Mouse (Mus musculus) testis, adult 2 months (tissue): ENCODE data around the gene Stk38l. TPM values are rescaled to one million over a fixed set of nuclear protein-coding genes. Genes with fewer than 3 reads are reported as not detected.

Experiments used
- H3K27ac ChIP-seq: fragments of 200-500 bp; 2 replicates; pipeline ENCODE4 v1.5.1; 2012; ENCODE audit warnings: low read depth, low read length; ENCODE audit not compliant: control insufficient read depth, insufficient read depth
- H3K27me3 ChIP-seq: fragments of 200-500 bp; 2 replicates; pipeline ENCODE4 v1.6.1; 2012; ENCODE audit warnings: mild to moderate bottlenecking, low read length, moderate library complexity; ENCODE audit not compliant: control insufficient read depth, insufficient read depth
- H3K36me3 ChIP-seq: fragments of 200-500 bp; 2 replicates; pipeline ENCODE4 v1.6.1; 2012; ENCODE audit warnings: mild to moderate bottlenecking, low read length; ENCODE audit not compliant: control insufficient read depth, insufficient read depth
- H3K4me1 ChIP-seq: fragments of 200-500 bp; 2 replicates; pipeline ENCODE4 v1.6.1; 2012; ENCODE audit warnings: low read length; ENCODE audit not compliant: control insufficient read depth, insufficient read depth
- H3K4me3 ChIP-seq: fragments of 200-500 bp; 2 replicates; pipeline ENCODE4 v1.5.1; 2012; ENCODE audit warnings: low read depth, mild to moderate bottlenecking, low read length, moderate library complexity, mixed read lengths; ENCODE audit not compliant: control insufficient read depth
- CTCF ChIP-seq: fragments of 200-500 bp; IDR thresholded peaks from 2 replicates; pipeline ENCODE4 v1.5.1; 2012; ENCODE audit warnings: low read depth, mild to moderate bottlenecking, inconsistent platforms, low read length, moderate library complexity; ENCODE audit not compliant: control insufficient read depth, insufficient read depth, insufficient replicate concordance
- POLR2A ChIP-seq: fragments of 200-500 bp; IDR thresholded peaks from 2 replicates; pipeline ENCODE4 v1.6.1; 2012; ENCODE audit warnings: low read depth, mild to moderate bottlenecking, inconsistent platforms, low read length, moderate library complexity; ENCODE audit not compliant: control insufficient read depth
- polyA plus RNA-seq: library from polyadenylated mRNA; depleted of rRNA; stranded (reverse); fragments of >200 nt; gene quantifications from 2 replicates; pipeline ENCODE4 v1.2.3, GENCODE M21; 2012

The Stk38l gene
- polyA plus RNA-seq, 1 experiment: 3.8 TPM

DNA sequence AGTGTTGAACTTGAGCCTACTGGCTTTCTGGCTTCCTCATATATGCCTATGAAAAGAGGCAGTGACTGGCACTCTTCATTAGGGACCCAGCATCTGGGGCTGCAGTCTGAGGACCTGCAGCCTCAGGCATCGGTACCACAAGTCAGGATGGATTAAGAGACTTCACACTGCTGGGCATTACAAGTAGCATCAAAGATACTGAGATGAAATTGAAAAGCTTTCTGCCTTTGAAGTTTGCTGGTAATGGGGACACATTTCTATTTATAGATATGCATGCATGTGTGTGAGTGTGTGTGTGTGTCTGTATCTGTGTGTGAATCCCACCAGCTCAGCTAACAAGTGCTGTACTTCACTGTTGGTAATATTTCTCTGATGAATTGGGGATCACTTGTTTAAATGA, 27.8 kb downstream of the Stk38l start:
- Histone ChIP-seq H3K4me3 (no peak overlapping the region), H3K27ac (no peak overlapping the region), H3K4me1 (no peaks in the 10 kb centered on the region), H3K27me3 (no peaks in the 10 kb centered on the region), H3K36me3 (no peaks in the 10 kb centered on the region)
- TF ChIP-seq CTCF (no peak), POLR2A (no peak)

DNA sequence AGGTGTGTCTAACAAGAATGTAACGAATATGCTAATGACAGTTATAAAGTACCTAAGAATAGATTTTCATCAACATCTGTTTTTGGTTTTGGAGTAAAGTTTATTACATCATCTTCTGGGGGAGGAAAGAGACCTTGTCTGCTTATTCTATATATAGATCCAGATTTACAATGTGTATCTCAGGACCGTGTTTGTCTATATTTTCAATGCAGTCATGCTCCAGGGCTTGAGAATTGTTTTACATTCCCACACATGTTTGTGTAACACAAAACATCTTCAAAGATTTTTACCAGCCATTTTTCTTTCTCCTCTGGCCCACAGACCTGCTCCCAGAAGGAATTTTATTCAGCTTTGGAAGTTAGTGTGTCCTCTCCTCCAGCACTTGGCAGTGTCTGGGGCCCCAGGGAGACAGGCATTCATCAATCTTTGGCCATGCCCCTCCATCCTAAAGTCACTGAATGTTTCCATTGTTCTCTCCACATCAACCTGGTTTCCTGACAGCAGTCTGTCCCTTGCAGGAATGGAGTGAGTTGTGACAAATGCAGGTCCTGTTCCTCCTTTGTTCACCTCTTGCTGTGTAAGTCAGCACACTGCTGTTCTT, 28.9 kb downstream of the Stk38l start:
- Histone ChIP-seq H3K4me1 (no peaks in the 10 kb centered on the region), H3K36me3 (no peaks in the 10 kb centered on the region), H3K27ac (no peak overlapping the region), H3K4me3 (no peak overlapping the region), H3K27me3 (no peaks in the 10 kb centered on the region)
- TF ChIP-seq CTCF (no peak), POLR2A (no peak)

DNA sequence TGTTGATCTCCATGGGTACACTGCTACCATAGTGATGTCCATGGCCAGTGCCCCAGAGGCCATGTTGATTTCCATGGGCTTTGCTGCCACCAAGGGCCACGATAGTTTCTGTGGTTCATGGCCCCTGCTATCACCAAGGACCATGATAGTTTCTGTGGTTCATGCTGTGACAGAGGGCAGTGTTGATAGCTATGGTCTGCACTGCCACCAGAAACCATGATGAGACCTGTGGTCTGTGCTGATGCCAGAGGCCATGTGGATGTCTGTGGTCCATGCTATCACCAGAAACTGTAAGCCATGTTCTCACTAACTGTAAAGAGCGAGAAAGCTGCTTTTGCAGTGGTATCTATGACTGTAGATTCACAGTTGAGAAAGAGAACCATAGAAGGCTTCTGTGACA, 30.3 kb downstream of the Stk38l start:
- Histone ChIP-seq H3K27me3 (no peaks in the 10 kb centered on the region), H3K36me3 (no peaks in the 10 kb centered on the region), H3K4me1 (no peaks in the 10 kb centered on the region), H3K27ac (no peak overlapping the region), H3K4me3 (no peak overlapping the region)
- TF ChIP-seq CTCF: no peak
- no peak for TF ChIP-seq POLR2A

DNA sequence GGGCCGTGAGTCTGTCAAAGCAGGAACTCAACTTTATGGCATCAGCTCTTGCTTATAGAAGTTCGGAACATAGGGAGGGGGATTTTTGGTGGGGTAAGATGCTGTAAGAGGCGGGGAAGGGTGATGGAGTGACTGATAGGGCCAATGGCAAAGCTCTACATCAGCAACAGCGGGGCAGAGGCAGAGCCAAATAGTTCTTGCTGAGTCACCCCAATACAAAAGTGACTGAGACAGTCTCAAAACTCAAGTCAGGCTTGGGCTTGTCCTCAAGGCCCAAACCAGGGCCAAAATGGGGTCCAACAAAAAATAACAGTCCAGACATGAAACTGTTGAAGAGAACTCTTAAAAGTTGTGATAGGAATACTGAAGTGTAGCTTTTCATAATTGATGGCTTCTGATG, 30.9 kb downstream of the Stk38l start:
- H3K4me3 ChIP-seq: no peak overlapping the region
- no peaks in the 10 kb centered on the region for H3K4me1 ChIP-seq
- no peak for TF ChIP-seq POLR2A
- TF ChIP-seq CTCF: no peak

DNA sequence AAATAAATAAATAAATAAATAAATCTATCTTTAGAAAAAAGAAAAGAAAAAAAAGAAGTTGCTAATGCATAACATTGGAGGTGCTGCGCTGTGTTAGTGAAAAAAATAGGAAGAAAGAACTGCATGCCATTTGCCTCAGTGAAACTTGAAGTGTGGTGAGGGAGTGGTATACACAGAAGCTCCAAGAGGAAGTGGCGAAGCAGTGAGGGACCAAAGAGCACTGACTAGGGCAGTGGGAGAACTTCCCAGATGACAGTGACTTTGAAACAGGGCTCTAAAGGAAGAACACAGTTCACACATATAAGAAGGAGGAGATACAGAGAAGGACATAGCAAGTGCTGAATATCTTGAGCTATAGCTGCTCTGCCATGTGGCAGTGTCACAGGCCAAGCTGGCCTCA, 34.2 kb downstream of the Stk38l start:
- TF ChIP-seq CTCF (no peak), POLR2A (no peak)
- no peaks in the 10 kb centered on the region for H3K27me3 ChIP-seq
- H3K36me3 ChIP-seq: no peaks in the 10 kb centered on the region
- no peaks in the 10 kb centered on the region for H3K4me1 ChIP-seq
- H3K4me3 ChIP-seq: no peak overlapping the region
- no peak overlapping the region for H3K27ac ChIP-seq

More for the DNA sequence above, 30.9 kb downstream of the Stk38l start:
- H3K27ac ChIP-seq: no peak overlapping the region
- H3K27me3 ChIP-seq: no peaks in the 10 kb centered on the region
- H3K36me3 ChIP-seq: no peaks in the 10 kb centered on the region

DNA sequence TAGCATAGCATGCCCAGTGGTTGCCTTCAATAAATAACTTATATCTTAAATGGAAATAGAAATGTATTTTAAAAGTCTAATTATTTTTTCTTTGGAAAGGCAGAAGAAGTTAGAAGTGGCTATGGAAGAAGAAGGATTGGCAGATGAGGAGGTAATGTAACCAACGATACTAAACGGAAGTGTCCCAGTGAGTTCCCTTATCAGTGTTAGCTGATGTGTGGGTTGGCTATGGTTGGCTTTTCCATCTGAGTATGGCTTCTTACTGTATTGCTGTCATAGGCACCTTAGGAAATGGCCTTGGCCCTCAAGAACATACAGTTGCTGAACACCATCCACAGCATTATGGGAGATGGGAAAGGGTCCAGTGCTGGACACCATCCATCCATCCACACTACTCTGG, 35.2 kb downstream of the Stk38l start:
- no peaks in the 10 kb centered on the region for H3K27me3 ChIP-seq
- H3K4me1 ChIP-seq: no peaks in the 10 kb centered on the region
- H3K4me3 ChIP-seq: no peak overlapping the region
- TF ChIP-seq POLR2A: no peak
- H3K27ac ChIP-seq: no peak overlapping the region
- H3K36me3 ChIP-seq: no peaks in the 10 kb centered on the region

DNA sequence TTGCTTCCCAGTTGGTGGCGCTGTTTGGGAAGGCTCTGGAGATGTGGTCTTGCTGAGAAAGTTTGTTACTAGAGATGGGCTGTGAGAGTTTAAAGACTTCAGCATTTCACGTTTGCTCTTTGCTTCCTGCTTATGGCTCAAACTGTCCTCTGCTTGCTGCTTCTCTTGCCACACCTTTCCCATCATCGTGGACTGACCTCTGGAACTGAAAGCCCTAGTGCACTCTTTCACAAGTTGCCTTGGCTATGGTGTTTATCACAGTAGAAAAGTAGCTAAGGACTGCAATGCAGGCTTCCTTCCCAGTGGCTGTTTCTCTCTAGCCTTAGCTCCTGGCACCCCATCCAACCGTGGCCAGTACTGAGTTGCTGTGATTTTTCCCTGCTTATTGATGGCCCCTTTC, 35.9 kb downstream of the Stk38l start:
- TF ChIP-seq POLR2A: no peak
- TF ChIP-seq CTCF: no peak

DNA sequence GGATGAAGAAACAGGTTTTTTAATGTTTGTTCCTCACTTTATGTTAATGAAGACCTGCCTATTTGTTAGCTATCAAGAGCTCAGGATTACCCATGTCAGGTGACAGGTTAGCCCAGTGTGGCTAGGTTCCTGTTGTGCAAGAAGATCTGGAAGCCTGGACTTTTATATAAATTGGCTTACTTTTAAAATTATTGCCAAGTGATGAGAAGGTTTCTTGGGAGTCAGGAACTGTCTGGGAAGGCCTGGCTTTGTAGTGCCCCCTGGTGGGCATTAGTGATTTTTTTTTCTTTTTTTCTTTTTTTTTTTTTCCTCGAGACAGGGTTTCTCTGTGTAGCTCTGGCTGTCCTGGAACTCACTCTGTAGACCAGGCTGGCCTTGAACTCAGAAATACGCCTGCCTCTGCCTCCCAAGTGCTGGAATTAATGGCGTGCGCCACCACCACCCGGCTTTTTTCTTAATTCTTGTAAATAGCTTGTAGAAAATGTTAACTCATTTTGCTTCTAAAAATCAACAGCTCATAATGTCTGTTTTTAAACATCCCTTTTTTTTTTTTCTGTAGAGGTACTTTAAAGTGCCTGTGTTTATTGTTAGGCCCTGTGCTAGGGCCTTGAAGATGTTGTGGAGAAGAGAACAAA, 37.6 kb downstream of the Stk38l start:
- no peak overlapping the region for H3K27ac ChIP-seq
- no peaks in the 10 kb centered on the region for H3K27me3 ChIP-seq
- H3K4me3 ChIP-seq: no peak overlapping the region
- H3K4me1 ChIP-seq: no peaks in the 10 kb centered on the region
- TF ChIP-seq CTCF (no peak), POLR2A (no peak)
- no peaks in the 10 kb centered on the region for H3K36me3 ChIP-seq

More for the DNA sequence above, 35.9 kb downstream of the Stk38l start:
- H3K27me3 ChIP-seq: no peaks in the 10 kb centered on the region
- no peaks in the 10 kb centered on the region for H3K4me1 ChIP-seq
- H3K36me3 ChIP-seq: no peaks in the 10 kb centered on the region
- no peak overlapping the region for H3K27ac ChIP-seq
- no peak overlapping the region for H3K4me3 ChIP-seq
